Mouse (Mus musculus): Measurements from ENCODE around the gene Pik3r3.

DNA sequence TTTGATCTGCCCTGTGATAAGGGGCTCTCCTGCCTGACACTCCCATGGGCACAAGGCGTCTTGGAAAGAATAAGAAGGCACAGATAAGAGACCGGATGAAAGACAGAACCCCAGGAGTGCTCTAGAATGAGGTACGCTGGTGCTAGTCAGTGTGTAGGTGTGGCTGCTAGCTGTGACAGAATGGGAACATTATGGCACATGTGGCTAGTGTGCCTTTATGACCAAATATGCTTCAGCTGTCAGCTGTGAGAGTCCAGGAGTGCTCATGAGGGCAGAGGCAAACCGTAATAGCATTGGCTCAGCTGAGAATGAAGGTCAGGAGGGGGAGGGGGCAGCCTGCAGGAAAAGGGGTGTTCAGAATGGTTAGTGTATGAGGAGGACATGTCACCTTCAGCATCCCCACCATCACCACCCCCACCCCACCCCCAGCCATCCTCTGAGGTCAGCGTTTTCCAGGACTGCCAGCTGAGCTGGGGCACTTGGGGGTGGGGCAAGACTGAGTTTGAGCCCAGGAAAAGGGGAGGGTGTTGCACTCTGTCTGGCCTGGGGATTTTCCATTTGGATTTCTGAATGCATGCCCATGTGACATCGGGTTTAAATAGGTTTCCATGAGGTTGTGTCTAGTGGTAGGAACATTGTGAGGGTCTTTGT, 46.8 kb upstream of the Pik3r3 start:
- TF ChIP-seq CTCF (IDR thresholded peaks at IDR 0.05; ENCODE audit: extremely low read depth, insufficient read depth, low read length), result no peak
- TF ChIP-seq POLR2A (IDR thresholded peaks at IDR 0.05; ENCODE audit: extremely low read depth, insufficient read depth, low read length), result no peak

Data from cortical plate, adult 2 months (tissue).